Mouse (Mus musculus): ENCODE data around the gene Speer1.
"Not testable (repeated sequence)": the region's sequence is repeated elsewhere in the genome, so short reads cannot be mapped to it uniquely, and the experiment has no call there.

The Speer1 gene

GRCm38 (mm10) chr5:11341216-11341615 is at the start of gene Speer1:
Speer1 (plus strand) TSS chr5:11341516.
- DNase-seq: not testable (repeated sequence)

Measured in kidney, postnatal 4 days (tissue).